15 mouse cellular contexts compared by ENCODE assay signal in genomic region chr6:13108662-13109061, GRCm38 (mm10).
"Had no signal": no experiment of that assay in that cellular context is flagged by ENCODE, and none has a peak within 500 bp of the region (broad histone marks: within the 10 kb centered on the region; RNA-seq: fewer than 3 reads in every experiment).

No protein-coding gene starts in this region.

- H3K4me1 ChIP-seq: lung, embryonic 15.5 days; megakaryocyte, embryonic 14.5 days; midbrain, embryonic 13.5 days; midbrain, embryonic 15.5 days; neural tube, embryonic 12.5 days; stomach, embryonic 15.5 days had no signal

- H3K27ac ChIP-seq: lung, embryonic 15.5 days; macrophage; midbrain, embryonic 13.5 days; midbrain, embryonic 15.5 days; neural tube, embryonic 12.5 days; stomach, embryonic 15.5 days; stomach, postnatal 0 days had no signal

- DNase-seq: lung, adult 2 months; lung, postnatal 14 days; lung, postnatal 36 days; right cerebral cortex, postnatal 14 days; thymus, adult 2 months; thymus, postnatal 25 days; thymus, postnatal 4 days had no signal

- H3K9ac ChIP-seq: lung, embryonic 15.5 days; midbrain, embryonic 13.5 days; midbrain, embryonic 15.5 days; neural tube, embryonic 12.5 days; stomach, embryonic 15.5 days had no signal

- H3K4me3 ChIP-seq: lung, embryonic 15.5 days; megakaryocyte, embryonic 14.5 days; midbrain, embryonic 13.5 days; midbrain, embryonic 15.5 days; neural tube, embryonic 12.5 days; stomach, embryonic 15.5 days had no signal

- H3K36me3 ChIP-seq: lung, embryonic 15.5 days; midbrain, embryonic 13.5 days; midbrain, embryonic 15.5 days; neural tube, embryonic 12.5 days; stomach, embryonic 15.5 days had no signal

- H3K27me3 ChIP-seq: lung, embryonic 15.5 days; megakaryocyte, embryonic 14.5 days; midbrain, embryonic 13.5 days; midbrain, embryonic 15.5 days; neural tube, embryonic 12.5 days; stomach, embryonic 15.5 days had no signal
